Mouse (Mus musculus) embryonic fibroblast, embryonic 13.5 days (primary cell): ENCODE data around the gene Cd300lg.

Source experiments
- CTCF ChIP-seq: IDR thresholded peaks from 2 replicates; pipeline ENCODE4 v1.5.1; 2011; ENCODE audit warnings: mild to moderate bottlenecking, control low read depth, low read length, moderate library complexity, borderline replicate concordance; ENCODE audit not compliant: insufficient read depth
- POLR2A ChIP-seq: IDR thresholded peaks from 2 replicates; pipeline ENCODE4 v1.6.1; 2011; ENCODE audit warnings: low read depth, mild to moderate bottlenecking, control low read depth, low read length, moderate library complexity

- no peak for TF ChIP-seq CTCF
- TF ChIP-seq POLR2A = no peak
These were observed 25.2 kb upstream of the Cd300lg start for GRCm38 (mm10) chr11:102016136-102016535.
